Mouse (Mus musculus): ENCODE measurements at regions not wholly inside any gene's neighbourhood (a gene's known extent, or its start where the extent isn't known, plus 50 kb on each side); places are given as distances from the start of the nearest gene placed in this dataset.
"Not testable (repeated sequence)": the region's sequence is repeated elsewhere in the genome, so short reads cannot be mapped to it uniquely, and the experiment has no call there.

DNA sequence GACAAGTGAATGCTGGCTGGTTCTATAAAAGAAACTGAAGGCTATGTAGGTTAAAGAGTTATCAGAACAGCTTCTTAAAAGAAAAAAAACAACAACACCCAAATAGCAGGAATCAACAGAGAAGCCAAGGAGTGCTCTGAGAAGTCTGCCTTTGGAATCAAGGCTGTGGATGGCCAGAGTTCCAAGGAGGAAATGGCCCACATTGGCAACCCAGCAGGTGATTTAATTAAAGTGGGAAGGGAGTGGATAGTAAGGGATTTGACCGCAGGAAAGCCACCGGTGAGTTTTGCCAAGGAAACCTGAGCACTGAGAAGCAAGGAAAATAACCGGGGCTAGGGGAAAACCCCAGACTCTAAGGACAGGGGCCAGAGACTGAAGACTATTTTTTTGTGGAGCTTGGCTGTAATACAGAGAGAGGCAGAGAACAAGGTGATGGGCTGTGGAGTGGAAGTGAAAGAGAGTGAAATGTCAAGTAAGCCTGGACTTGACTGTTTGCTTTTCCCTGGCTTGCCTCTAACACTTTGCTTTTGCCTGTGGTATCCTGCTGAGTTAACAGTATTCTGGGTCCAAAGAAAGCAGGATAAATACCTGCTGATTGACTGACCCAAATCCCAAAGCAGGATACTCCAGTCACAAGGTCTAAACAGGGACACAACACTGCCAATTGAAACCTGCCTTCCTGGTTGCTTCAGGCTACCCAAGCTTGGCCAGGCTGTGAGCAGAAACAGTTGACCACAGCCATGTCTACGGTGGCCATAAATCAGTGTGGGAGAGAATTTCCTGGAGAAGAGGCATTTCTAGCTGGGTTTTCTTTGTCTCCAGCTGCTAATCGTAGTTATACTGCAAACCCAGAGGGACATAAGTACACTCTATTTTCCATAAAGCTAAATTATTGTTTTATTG, 125.9 kb downstream of the Arrdc3 start:
- peak; percentile 12 for DNase-seq (ENCODE audit: low read depth, low spot score)

DNA sequence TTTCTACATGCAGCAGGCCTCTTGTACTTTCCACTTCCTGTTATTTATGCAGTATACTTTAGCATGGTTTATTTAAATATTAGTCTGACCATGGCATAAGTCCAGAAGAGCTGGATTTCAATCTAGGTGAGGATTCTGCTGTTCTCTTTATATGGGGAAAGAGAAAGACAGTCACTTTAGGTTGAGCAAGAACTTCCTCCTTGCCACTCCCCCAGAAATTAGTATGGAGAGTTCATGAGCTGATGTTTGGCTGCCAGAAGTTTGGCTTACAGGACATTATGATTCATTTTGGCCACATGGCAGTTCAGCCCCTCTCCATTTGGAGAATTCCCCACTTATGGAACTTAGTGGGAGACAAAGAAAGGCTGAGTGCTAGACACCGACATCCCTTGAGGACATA, 130.8 kb downstream of the Arrdc3 start:
- no peak for DNase-seq (ENCODE audit: low read depth, low spot score)

DNA sequence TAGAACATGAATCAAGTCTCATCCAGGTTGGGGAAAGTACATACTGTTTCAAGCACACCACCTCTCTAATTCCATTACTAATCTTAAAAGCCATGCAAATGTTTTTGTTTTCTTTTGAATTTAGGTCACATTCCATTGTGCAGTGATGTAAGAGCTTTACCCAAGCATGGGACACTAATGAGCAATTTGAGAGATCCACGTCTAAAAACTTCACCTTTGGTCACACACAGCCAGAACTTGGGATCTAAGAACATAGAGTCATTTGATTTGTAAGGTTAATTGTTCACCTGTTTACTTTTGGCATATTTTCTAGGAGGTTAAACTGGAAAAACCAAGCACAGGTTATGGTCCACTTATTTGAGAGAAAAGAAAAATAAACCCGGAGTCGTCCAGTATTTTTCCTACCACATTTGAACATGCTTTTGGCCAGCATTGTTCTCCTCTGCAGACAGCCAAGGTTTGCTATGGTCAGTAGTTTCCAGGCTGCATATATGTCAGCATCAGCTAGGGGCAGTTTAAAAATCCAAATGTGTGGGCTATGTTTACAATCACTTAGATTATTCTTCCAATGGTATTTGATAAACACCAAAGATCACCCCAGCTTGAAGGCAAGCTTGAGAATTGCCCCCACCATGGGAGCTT, 137.0 kb downstream of the Arrdc3 start:
- DNase-seq (ENCODE audit: low read depth, low spot score): no peak

DNA sequence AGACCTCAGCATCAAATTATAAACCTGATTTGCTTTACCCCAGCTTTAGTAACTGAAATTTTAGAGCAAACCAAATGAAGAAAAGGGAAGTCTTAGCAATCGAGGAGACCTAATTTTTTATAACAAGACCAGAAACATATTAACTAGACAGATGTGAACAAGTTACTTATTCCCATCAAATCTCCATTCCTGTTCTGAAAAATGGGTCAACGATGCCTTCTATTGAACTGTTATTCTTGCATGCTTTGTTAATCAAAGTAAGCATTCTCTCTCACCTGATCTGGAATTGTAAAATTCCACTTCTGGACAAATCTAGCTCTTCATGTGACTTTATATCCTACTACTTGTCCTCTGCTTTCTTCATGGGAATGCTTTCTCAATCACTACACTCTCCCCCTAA, 137.6 kb downstream of the Arrdc3 start:
- no peak for DNase-seq (ENCODE audit: low read depth, low spot score)

DNA sequence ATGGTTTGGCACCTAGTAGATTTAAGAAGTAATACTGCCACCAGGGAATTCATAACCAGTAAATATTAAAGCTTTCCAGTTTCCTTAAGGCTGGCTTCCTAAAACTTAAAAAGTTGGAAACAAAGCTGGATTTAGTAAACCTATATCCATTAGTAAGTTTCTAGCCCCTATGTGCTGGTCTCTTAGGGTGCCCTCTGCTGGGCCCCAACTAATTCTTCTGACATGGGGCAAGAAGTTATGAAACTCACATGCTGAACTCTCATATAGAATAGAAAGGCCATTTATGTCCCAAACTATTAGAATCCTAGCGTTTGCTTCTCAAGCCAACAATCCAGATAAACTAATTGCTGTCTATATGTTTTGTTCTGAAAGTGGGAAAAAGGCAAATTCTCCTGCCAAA, 139.2 kb downstream of the Arrdc3 start:
- DNase-seq (ENCODE audit: low read depth, low spot score): no peak

DNA sequence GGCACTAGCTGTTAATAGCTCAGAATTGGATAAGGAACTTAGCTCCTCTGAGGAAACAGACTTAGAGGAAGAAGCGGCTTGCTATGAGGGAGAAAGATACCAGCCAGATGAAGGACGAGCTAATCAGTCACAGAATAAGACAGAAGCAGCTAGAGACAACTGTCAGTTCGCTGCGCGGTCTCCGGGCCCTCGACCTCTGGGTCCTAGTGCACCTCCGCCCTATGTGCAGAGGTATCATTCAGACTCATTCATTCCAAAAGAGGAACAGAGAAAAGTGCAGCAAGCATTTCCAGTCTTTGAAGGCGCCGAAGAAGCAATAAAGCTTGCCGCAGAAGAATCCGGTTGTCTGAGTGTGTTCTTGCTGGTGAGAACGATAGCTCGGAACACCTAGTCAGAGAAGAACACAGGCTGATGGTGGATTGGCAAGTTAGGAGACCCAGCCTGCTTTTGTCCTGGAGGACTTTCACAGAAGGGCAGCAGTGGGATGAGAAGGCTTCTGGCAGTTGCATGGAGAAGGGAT, 142.1 kb downstream of the Arrdc3 start:
- DNase-seq (ENCODE audit: low read depth, low spot score): not testable (repeated sequence)

DNA sequence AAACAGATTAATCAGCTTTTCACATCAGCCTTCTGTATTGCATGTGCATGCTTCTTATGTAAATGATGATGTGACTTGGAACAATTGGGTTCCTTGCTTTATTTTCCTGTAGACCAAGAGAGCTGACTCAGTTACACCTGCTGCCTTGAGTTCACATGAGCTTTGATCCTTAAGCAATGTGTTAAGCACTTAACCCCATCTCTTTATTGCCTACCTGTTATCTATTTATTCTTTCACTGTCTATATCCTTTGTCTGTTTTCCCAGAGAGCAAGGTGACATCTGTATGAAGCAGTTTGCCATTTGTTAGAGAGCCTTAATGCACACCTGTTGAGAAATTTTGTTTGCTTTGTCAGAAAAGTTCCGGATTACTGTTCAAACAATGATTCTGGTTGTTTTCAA, 154.1 kb downstream of the Arrdc3 start:
- DNase-seq (ENCODE audit: low read depth, low spot score): no peak

DNA sequence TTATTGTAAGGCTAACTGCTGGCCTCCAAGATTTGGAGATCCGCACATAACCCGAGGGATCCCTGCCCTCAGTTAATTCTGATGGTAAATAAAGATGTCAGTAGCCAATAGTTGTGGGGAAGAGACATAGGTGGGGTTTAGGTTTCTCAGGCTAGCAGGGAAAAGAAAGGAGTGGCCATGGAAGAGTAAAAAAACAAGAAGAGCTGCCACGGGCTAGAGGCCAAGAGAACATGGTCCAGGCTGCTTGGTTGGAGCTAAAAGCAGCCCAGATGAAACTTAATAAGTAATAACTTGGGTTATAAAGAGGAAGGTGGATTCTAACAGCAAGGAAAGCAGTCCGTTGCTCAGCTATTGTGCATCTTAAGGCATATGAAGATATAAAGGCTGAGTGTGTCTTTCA, 155.6 kb downstream of the Arrdc3 start:
- no peak for DNase-seq (ENCODE audit: low read depth, low spot score)

DNA sequence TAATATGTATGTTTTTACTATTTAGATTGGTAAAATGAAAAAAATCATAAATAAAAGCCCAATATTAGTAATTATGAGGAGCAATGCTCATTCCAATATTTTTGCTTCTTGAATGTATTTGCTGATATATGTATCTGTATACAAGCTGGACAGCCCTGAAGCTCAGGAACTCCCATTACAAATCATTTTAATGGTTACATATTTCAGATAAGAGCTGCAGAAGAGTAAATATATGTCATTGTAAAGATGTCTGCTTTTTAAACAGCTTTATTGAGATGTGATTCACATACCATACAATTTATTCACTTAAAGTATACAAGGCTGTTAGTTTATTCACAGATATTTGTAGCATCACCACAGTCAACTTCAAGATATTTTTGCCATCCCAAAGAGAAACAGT, 157.3 kb downstream of the Arrdc3 start:
- no peak for DNase-seq (ENCODE audit: low read depth, low spot score)

DNA sequence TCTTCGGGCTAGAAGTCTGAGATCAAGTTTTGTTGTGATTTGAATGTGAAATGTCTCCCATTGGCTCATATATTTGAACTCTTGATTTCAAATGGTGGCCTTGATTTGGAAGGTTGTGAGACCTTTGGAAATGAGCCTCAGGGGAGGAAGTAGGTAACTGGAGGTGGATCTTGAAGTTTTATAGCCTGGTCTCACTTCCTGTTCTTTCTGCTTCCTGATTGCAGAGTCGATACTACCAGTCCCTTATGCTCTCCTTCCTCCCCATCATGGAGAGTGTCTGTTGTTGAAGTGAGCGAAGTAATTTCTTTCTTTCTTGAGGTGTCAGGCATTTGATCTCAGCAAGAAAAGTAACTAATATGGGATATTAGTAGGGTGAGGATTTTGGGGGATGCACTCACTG, 158.5 kb downstream of the Arrdc3 start:
- no peak for DNase-seq (ENCODE audit: low read depth, low spot score)
